Mouse (Mus musculus) urinary bladder, postnatal 14 days (tissue): ENCODE measurements at regions not wholly inside any gene's neighbourhood (a gene's known extent, or its start where the extent isn't known, plus 50 kb on each side); places are given as distances from the start of the nearest gene placed in this dataset.

Experiments used
- DNase-seq: peaks from one replicate; pipeline ENCODE4 v3.0.0; 2021; ENCODE audit warnings: low spot score

DNA sequence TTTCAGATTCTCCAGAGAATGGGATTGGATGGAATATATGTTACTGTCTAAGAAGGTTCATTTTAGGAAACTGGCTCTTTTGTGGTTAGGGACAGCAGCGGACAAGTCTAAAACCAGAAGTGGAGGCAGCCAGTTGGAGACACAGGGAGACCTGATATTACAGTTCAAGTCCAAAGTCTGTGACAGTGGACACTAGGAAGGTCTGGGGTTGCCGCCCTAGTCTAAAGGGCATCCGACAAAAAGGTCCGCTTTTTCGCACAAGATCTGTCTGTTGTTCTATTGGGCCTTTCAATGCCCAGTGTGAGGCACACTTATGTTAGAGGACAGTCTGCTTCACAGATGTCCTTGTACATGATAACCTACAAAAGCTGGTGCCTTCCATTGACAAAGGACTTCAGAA, 152.9 kb upstream of the Mpped2 start:
- no peak for DNase-seq

GRCm38 (mm10) chr2:106547117-106547516, 146.0 kb upstream of the Mpped2 start:
- peak; percentile 28 for DNase-seq

DNA sequence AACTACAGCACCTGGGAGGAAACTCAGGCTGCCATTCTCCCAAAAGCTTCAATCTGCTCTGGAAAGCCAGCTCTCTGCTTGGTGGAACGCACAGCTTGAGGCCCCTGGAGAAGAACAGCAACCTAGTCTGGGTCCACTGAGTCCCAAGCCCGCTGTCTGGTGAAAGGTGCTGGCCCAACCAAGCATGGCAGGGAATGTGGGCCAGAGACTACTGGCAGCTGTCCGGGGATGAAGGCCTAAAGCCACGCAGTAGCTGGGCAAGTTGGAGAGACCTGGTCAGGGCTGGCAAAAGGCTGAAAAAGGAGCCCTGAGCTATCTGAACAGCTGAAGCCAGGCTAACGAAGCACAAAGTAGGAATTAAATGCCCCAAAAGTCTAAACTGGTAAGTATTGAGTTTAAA, 139.4 kb upstream of the Mpped2 start:
- DNase-seq, result no peak

GRCm38 (mm10) chr2:106561571-106562090, 131.4 kb upstream of the Mpped2 start:
- no peak for DNase-seq

DNA sequence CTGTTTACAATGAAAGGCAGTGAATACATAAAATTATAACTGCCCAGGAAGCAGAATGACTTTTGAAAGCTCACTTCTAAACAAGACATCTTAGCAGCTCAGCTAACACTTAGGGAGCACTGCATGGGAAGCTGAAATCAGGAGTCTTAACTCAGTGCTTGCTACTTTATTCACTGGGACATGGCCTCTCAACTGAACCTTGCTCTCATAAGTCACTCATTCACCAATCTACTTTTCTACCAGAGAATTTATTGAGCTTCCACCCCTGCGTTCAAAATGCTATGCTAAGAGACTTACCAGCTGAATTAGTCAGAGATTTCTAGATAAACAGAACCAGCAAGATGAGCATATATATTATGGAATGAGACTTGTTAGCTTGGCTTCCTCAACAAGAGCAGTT, 122.8 kb upstream of the Mpped2 start:
- no peak for DNase-seq

GRCm38 (mm10) chr2:106571346-106571745, 121.7 kb upstream of the Mpped2 start:
- DNase-seq, result no peak

DNA sequence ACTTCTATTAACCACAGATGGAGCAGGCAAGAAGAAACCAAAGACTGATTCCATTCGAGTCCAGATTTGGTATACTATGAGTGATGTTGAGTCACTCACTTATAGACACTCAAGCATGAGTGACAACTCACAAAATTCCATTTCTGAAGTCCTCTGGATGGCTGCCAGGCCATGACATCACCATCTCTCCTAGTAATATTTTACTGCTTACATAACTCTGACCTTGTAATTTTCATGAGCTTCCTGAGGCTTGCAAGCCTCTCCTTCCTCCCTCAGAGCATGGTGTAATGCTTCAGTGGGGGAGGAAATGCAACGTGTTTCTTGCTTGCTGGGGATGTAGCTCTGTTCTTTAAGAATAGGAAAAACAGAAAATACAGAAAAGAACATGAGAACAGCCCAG, 121.2 kb upstream of the Mpped2 start:
- DNase-seq, result no peak

DNA sequence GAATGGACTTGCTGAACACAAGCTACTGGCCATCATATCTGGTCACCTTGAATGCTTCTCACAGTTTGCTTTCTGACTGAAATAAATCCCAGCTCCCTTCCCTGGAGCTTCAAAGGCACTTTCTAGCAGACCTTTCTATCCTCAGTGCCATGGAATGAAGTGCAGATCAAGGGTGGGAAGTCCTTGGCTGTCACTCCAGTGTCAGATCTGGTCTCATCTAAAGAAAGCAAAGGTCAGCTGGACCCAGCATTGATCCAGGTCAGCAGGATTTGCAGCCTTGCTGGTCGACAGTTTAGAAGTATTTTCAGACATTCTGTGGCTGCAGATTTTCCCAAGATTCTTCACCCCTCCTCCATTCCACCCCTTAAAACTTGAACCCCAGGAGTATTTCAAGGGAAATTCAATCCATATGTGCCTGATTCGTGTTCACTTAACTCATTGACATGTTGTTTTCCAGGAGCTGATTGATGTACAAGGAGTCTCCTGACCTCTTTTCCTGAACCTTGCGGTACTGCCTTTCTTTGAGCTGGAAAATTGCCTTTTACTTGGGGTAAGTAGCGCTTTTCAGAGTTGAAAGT, 116.2 kb upstream of the Mpped2 start:
- no peak for DNase-seq

DNA sequence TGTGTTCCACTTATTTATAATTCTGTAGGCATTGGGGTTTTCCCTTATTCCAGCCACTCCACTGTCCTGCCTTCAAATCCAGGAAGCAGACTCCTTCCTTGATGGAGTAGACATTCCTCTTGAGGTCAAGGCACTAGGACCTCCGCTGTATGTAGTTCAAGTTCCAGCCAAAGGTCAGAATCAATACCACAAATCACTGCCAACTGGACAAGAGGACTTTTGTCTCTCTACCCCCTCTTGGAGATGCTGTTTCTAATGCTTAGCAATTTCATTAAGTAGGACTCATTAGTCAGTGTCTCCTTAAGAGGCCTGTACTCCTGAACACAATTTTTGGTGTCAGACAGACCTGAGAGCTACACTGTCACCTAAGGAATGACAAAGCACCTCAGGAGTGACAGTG, 115.0 kb upstream of the Mpped2 start:
- no peak for DNase-seq

DNA sequence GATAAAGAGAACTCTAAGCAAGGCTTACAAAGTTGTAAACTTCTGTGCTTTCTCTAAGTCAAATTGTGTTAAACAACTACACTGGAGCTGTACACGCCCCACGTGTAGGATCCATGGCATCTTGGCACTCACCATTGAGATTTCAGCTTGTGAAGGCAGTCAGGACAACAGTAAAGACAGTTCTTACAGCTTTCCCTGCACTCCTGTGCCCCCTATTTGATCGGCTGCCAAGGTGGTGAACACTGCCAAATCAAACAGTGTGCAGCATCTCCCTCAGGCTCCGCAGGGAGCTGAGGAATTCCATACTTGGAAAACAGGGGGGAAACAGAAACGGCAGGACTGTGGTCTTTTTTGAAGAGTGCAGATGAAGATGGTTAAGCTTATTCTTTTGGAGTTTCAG, 112.4 kb upstream of the Mpped2 start:
- peak; percentile 6 for DNase-seq

DNA sequence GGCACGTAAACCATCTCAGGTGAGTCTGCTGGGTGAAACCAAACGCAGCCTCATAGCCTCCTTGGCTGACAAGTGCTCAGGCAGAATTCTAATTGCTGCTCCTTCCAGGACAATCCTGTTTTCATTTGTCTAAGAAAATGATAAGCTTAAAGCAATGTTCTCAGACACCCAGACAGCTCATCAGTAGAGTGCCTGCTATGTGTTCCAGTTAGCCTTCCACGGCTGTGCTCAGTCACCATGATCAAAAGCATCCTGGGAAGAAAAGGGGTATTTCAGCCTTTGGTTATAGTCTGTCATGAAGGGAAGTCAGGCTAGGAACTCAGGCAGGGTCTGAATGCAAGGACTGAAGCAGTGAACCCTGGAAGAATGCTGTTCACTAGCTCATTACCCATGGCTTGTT, 71.8 kb upstream of the Mpped2 start:
- DNase-seq, result no peak

GRCm38 (mm10) chr2:106622326-106622725, 70.7 kb upstream of the Mpped2 start:
- DNase-seq, result peak; percentile 4

- DNase-seq, result no peak
Observed at GRCm38 (mm10) chr2:106623680-106624079, 69.4 kb upstream of the Mpped2 start.

- no peak for DNase-seq
Observed at GRCm38 (mm10) chr2:106631986-106632385, 61.1 kb upstream of the Mpped2 start.
